Mouse (Mus musculus) liver, postnatal 0 days (tissue): ENCODE results near the gene Elmo3.

Source experiments
- CTCF ChIP-seq: sonication (generic); IDR thresholded peaks from 2 replicates; pipeline ENCODE4 v1.5.1; 2016; ENCODE audit warnings: antibody characterized with exemption, low read depth
- EP300 ChIP-seq: IDR thresholded peaks from 2 replicates; pipeline ENCODE4 v1.6.1; 2016; ENCODE audit warnings: antibody characterized with exemption, low read depth, mild to moderate bottlenecking

DNA sequence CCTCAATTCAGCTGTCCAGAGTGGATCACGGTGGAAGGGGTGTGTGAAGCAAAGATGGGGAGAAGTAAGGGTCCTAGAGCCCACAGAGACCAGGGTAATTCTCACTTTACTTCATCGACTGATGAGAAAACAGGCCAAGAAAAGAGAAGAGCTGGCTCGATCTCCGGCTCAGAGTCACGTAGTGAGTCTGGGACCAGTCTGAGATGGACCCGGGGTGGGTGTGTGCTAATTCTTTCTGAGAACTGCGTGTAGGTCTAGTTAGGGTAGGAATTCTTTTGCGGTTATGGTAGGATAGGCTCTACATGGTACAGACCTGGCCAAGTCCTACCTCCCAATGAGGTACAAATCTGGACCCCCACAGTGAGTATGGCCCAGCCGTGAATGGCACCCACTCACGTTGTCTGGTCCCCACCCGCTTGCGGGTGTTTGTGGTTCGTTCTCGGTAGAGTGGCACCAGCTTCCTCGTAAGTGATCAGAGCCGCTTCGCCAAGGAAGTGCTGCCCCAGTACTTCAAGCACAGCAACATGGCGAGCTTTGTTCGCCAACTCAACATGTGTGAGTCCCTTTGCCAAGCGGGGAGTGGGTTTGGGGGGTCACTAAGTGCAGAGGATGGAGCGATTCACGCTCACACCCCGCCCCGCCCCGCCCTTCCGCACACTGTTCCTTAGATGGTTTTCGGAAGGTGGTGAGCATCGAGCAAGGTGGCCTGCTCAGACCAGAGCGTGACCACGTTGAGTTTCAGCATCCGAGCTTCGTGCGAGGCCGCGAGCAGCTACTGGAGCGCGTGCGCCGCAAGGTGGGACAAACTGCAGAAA, 35.1 kb upstream of the Elmo3 start:
- TF ChIP-seq CTCF (no peak), EP300 (no peak)
